Mouse (Mus musculus) right cerebral cortex, postnatal 36 days (tissue): ENCODE results near the gene Lrp6.

Source experiments
- DNase-seq, 2 experiments: peaks; one replicate each; pipeline ENCODE4 v3.0.0; 2022; ENCODE audit warnings: low spot score in 2 of 2, mixed read lengths in 1 of 2

The Lrp6 gene

GRCm38 (mm10) chr6:134434866-134435390, 131.8 kb downstream of the Lrp6 start:
- DNase-seq: no peak

DNA sequence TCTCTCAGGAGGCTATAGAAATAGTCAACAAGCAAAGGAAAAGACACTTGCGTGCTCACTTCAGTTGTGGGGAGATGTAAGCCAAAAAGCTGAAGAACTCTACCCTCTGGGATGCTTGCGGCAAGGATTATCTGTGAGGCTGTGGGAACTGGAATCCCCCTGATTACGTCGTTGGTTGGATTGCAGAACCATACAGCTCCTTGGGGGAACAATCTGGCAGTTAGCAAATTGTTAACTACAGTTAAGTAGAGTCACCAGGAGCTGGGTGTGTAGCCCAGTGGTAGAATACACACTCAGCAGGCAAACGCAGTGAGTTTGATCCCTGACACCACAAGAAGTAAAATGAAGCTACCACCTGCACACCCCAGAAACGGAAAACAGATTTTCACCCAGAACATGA, 132.7 kb downstream of the Lrp6 start:
- DNase-seq: no peak

DNA sequence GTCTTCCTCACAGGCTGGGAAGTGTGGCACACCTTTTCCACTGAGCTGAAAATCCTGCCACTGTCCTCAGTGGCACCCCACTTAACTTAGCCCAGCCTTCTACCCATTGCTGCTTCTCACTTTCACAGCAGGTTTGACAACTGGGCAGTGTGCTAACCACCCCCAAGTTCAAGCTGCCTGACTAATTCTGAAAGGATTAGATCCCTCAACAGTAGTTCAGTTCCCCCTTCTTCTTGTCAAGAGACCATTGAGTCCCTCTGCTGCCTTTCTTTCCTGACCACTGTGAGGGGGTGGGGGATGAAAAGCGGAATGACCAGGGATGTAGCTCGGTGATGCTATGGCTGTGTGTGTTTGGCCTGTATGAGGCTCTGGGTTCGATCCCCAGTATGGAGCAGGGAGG, 133.5 kb downstream of the Lrp6 start:
- no peak for DNase-seq

DNA sequence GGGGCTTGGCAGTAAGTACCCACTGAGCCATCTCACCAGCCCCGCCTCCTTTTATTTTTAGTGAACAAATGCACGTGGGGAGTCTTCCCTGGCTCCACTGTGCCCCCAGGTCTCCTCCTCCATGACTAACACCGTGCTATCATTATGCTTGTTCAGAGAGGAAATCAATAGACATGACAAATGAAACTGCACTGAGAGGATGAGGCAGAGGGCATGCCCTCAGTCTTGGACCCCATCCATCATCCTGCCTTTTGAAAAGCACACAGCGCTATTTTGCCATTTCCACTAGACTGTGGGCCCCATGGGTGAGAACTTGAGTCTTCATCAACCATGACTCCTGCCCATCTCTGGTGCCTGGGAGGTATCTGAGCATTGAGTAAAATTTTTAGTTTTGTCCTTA, 135.2 kb downstream of the Lrp6 start:
- DNase-seq: no peak

- DNase-seq: no peak
Observed at GRCm38 (mm10) chr6:134430161-134430799, 136.5 kb downstream of the Lrp6 start.

DNA sequence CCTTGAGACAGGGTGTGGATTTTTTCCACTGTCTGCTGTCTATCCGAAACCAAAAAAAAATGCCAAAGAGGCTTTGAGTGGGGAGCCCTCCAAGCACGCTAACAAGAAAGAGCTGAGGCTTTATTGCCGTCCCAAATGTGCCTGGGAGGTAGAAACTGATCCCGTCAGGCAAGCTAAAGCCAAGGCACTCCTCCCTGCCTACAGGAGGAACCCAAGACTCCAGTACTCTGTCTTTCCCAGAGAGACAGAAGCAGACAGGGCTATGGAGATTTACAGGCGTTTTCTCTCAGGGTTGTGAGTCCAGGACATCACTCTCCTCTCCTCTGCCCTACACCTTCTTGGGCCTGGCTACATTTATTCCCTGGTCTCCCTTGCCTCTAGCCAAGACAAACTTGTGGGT, 138.3 kb downstream of the Lrp6 start:
- no peak for DNase-seq

GRCm38 (mm10) chr6:134427165-134427564, 139.6 kb downstream of the Lrp6 start:
- no peak for DNase-seq

DNA sequence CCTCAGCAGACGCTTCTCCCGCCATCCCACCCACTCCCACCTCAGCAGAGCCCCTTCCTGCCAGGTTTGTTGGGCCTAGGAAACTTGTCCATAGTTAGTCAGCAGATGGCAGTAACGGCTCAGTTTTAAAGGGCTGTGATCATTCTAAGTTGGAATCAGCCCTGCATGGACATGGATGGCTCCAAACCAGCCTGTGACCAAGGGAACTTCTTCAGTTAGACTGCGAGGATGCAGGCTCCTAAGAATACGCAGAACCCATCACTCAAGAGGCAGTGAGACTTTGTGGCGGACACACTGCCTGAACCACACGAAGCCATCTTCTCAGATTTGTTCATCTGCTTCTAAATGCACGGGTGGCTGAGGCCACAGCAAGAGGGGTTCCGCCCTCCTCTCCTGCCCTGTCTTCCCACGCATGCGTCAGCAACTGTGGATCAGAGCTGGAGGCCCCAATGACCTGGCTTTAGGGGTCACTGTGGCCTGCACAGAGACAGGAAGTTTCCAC, 141.5 kb downstream of the Lrp6 start:
- peak; percentile 28 to 34 for DNase-seq

GRCm38 (mm10) chr6:134421921-134422320, 144.8 kb downstream of the Lrp6 start:
- DNase-seq: no peak

GRCm38 (mm10) chr6:134420375-134420774, 146.4 kb downstream of the Lrp6 start:
- no peak for DNase-seq

DNA sequence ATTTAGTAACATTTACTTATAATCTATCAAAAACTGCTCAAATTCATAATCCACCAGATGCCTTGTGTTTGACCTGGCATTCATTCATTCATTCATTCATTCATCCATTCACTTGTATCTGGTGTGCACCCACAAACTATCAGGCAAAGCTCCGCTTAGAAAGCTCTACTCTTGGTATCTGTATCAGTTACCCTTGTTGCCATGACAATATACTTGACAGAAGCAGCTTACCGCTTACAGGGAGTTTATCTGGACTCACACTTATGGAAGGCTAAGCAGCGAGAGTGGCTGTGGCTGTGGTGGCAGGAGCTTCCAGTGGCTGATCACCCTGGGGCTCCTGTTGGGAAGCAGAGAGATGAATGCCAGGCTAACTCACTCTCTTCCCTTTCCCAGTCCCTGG, 148.9 kb downstream of the Lrp6 start:
- DNase-seq: no peak

DNA sequence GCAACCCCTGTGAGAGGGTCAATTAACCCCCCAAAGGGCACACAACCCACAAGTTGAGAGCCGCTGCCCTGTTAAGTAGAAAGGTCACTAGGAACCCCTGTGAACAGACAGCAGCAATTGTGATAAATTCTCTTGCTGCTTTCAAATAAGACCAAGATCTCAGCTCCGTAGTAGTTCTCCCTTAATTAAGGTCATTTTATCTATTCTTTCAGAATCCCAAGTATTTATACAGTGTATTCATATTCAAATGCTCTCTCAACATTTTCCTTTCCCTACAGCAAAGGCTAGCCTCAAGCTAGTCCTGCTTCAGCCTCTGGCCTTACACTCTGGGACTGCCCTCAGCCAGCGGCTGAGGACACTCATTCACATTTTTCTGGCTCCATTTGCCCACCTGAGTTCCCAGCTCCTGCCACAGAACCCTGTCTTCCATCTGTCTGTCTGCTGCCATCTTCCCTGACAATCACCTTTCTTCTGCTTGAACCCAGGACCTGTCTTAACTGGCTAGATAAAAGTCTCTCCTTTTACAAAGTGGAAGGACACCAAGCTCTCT, 150.1 kb downstream of the Lrp6 start:
- DNase-seq: no peak

GRCm38 (mm10) chr6:134414532-134414883, 152.3 kb downstream of the Lrp6 start:
- no peak for DNase-seq

DNA sequence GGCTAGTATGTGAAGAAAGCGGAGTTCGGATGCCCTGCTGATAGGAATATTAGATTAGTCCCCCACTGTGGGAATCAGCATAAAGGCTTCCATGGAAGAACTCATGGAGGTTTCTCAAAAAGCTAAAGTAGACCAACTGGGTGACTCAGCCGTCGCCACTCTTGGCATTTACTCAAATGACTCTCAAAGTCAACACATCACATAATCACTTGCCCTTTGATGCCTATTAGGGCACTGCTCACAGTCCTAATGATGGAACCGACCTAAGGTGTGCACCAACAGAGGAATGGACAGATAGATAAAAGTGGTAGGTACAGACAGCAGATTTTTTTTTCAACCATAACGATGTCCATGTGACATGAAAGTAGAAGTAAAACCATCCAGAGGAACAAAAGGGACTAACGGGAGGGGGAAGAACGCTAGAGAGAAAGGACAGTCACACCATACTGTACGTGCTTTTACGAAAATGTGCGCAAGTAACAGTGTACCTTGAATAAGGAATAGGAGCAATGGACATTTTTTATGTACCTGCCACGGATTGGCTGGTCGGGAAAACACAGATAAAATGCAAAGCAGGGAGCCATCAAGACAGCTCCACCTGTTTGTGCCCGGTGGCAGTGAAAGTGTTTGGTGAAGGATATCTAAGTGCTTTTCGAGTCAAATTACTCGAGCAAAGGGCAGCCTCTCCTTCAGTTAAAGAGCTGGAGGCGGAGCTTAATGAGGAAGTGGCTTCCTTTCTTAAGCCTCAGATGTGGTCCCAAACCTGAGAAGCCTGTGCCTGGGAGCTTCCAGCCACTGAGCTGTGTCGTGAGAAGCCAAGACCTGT, 152.8 kb downstream of the Lrp6 start:
- DNase-seq: no peak

DNA sequence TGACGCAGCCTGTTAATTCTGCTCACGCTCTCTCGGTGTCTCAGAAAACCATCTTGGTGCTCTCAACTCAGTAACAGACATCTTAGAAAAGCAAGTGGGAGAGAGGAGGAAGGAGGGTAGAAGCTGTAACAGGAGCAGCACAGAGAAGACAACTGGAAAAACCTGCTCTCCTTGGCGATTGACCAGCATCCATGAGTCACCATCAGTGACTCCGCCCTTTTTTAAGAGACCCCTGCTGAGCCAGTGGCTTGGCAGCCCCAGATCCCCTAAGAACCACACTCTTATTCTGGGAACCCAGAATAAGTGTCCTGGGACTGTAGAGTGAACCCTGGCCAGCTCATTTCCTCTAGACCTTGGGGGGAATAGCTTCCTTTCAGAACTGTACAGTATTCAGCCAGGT, 159.5 kb downstream of the Lrp6 start:
- no peak for DNase-seq

- no peak for DNase-seq
Observed at GRCm38 (mm10) chr6:134403684-134404070, 163.1 kb downstream of the Lrp6 start.

DNA sequence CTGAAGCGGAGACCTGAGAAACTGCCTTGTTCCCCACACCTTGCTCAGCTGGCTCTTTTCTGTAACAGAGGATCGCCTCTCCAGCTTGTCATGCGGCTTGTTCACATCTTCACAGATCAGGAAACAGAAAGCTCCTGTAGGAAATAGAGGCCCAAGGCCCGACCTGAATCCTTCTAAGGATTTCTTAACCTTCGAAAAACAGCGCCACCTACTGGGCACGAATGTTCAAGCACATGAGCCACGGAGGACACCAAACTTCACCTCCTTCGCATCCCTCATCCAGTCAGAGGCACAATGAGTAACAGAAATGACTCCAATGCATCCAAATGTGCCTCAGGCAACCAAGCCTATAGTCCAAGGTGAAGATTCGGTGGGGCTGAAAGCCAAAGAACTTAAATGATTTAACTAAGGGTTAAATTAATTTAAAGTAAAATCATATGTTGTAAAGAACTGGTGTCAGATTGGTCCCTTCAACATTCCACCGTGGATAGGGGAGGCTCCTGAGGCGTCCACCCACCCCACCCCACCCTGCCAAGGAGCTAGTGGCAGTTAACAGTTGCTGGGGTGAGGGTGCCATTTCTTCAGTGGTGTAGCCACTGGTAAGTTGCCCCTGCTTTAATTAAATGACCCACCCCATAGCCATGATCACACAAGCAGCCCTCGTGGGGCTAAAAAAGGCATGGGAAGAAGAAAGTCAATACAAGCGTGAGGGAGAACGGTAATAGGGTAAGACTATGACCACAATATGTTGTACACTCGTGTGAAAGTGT, 163.7 kb downstream of the Lrp6 start:
- peak in 1 of 2 experiments; percentile 23 for DNase-seq
